Mouse (Mus musculus) forebrain, embryonic 11.5 days (tissue): Measurements from ENCODE around the gene Aph1b. TPM values are rescaled to one million over a fixed set of nuclear protein-coding genes. Genes with fewer than 3 reads are reported as not detected.

Source experiments
- ATAC-seq: fragments of 200-750 bp; cut with Nextera tagmentation; replicated peaks from 2 replicates; pipeline ENCODE4 v1.8.0; 2017; ENCODE audit warnings: moderate TSS enrichment; ENCODE audit not compliant: low FRiP score
- DNase-seq: peaks from one replicate; pipeline ENCODE4 v3.0.0-alpha.2; 2017; ENCODE audit warnings: low spot score
- H3K27ac ChIP-seq: fragments of 300-500 bp; sonication (generic); 2 replicates; pipeline ENCODE4 v1.5.1; 2014; ENCODE audit warnings: low read depth, low read length
- H3K27me3 ChIP-seq: fragments of 300-500 bp; sonication (generic); 2 replicates; pipeline ENCODE4 v1.6.1; 2014; ENCODE audit warnings: mild to moderate bottlenecking, low read length, mixed read lengths; ENCODE audit not compliant: control insufficient read depth, insufficient read depth
- H3K36me3 ChIP-seq: fragments of 300-500 bp; sonication (generic); 2 replicates; pipeline ENCODE4 v1.6.1; 2014; ENCODE audit warnings: mild to moderate bottlenecking, low read length, moderate library complexity, mixed read lengths; ENCODE audit not compliant: control insufficient read depth, insufficient read depth
- H3K4me1 ChIP-seq: fragments of 300-500 bp; sonication (generic); replicated peaks from 2 replicates; pipeline ENCODE4 v1.6.1; 2014; ENCODE audit warnings: low read length, mixed read lengths; ENCODE audit not compliant: control insufficient read depth, insufficient read depth
- H3K4me2 ChIP-seq: fragments of 300-500 bp; sonication (generic); 2 replicates; pipeline ENCODE4 v1.6.1; 2014; ENCODE audit warnings: low read depth, mild to moderate bottlenecking, low read length, moderate library complexity, mixed read lengths; ENCODE audit not compliant: severe bottlenecking
- H3K4me3 ChIP-seq: fragments of 300-500 bp; sonication (generic); 2 replicates; pipeline ENCODE4 v1.5.1; 2014; ENCODE audit warnings: low read depth, low read length
- H3K9ac ChIP-seq: fragments of 300-500 bp; sonication (generic); 2 replicates; pipeline ENCODE4 v1.6.1; 2014; ENCODE audit warnings: low read length
- H3K9me3 ChIP-seq: fragments of 300-500 bp; sonication (generic); 2 replicates; pipeline ENCODE4 v1.6.1; 2016; ENCODE audit warnings: low read length, mixed read lengths; ENCODE audit not compliant: control insufficient read depth
- WGBS: fragments of 180-500 bp; shearing (Covaris S2); extraction: QIAGEN DNeasy Blood & Tissue Kit; methylation state at CpG from one replicate; pipeline ENCODE4 v1.1.7; 2014; 5-methylcytosine and 5-hydroxymethylcytosine counted together
- polyA plus RNA-seq: library from polyadenylated mRNA; unstranded; fragments of >200 nt; fragmentation: Nextera tagmentation; extraction: Ambion mirVana; gene quantifications from 2 replicates; pipeline ENCODE4 v1.2.1, GENCODE M21; 2014

The Aph1b gene
- polyA plus RNA-seq, 1 experiment from 2014 or later: 17.6 TPM

DNA sequence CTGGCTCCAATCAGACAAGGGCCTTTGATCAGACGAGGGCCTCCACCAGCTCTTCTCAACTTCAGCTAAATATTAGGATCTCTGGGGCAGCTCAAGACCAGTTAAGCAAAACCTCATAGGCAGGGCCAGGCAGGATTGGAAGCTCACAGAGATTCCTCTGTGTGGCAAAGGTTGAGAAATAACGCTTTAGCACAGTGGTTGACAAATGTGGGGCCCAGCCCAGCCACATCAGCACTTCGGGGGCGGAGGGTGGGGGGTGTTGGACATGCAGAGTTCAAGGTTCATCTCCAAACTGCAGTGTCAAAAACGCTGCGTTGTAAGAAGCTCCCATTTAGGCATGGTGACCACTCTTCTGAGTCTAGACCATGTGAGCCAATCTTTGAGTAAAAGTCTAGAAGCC lies 60.7 kb downstream of the Aph1b start:
- no peak overlapping the region for H3K27ac ChIP-seq
- H3K36me3 ChIP-seq: no peaks in the 10 kb centered on the region
- H3K4me2 ChIP-seq: no peak overlapping the region
- no peaks in the 10 kb centered on the region for H3K9me3 ChIP-seq
- H3K4me3 ChIP-seq: no peak overlapping the region
- no peaks in the 10 kb centered on the region for H3K27me3 ChIP-seq
- 89% methylated on average over 6 of the region's 6 CpGs for WGBS
- H3K4me1 ChIP-seq: no peaks in the 10 kb centered on the region
- DNase-seq: no peak
- no peak for ATAC-seq
- no peak overlapping the region for H3K9ac ChIP-seq

DNA sequence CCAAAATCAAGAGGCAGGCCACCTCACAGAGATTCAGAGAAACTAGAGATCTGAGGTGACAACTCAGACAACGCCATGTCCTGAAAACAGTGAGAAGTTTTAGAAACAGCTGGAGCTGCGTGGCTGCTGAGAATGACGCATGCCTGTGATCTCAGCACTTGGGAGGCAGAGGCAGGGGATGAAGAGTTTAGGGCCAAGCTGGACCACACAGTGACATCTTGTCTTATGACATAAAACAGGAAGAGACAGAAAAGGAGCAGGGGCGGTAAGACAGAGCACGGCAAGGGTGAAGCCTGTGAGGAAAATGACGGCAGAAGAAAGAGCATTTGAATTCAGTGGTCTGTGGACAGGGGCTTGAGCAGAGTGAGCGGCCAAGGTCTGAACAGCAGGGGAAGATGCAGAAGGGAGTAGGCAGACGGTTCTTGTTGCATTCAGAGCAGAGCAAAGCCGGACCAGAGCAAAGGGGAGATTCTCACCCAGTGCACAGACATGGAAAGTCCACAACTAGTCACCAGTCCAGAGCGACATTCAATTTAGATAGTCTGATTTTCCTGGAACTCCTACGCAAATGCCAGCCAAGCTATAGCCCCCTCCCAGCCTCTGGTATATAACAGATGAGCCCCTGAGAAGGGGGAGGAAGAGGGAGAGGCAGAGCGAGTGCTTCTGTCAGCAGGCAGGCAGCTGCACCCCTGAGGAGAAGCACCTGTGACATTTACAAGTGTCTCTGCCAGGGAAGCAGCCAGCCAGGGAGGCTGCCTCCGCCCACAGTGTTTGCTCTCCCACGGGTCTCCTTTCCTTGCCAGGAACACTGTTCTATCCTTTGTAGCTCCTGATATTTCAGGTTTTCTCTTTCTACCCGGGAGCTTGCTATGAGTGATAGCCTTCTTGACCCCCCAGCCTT lies 62.2 kb downstream of the Aph1b start:
- no peak overlapping the region for H3K9ac ChIP-seq
- ATAC-seq (no peak), DNase-seq (no peak)
- no peaks in the 10 kb centered on the region for H3K4me1 ChIP-seq
- H3K27me3 ChIP-seq: no peaks in the 10 kb centered on the region
- no peaks in the 10 kb centered on the region for H3K36me3 ChIP-seq
- H3K4me3 ChIP-seq: no peak overlapping the region
- H3K27ac ChIP-seq: no peak overlapping the region
- no peaks in the 10 kb centered on the region for H3K9me3 ChIP-seq
- 61% methylated on average over 15 of the region's 15 CpGs for WGBS
- no peak overlapping the region for H3K4me2 ChIP-seq

DNA sequence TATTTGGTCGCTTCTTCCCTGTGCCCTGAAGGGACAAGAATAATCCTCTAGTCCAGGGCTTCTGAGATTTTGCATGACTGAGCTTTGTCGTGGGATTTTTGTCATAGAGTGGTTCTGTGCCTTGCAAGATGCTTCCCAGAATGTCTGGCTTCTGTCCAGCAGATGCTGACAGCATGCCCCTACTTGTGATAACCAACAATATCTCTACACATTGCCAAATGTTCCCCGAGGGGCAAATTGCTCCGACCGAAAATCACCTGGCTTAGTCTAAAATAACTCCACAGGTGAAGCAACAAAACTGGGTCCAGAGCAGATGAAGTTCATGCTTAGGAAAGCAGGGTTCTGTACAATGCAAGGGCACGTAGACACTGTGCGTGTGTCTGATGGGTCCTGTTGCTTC lies 64.0 kb downstream of the Aph1b start:
- no peaks in the 10 kb centered on the region for H3K27me3 ChIP-seq
- no peaks in the 10 kb centered on the region for H3K9me3 ChIP-seq
- H3K36me3 ChIP-seq: no peaks in the 10 kb centered on the region
- WGBS: 86% methylated on average over 7 of the region's 7 CpGs
- no peak overlapping the region for H3K27ac ChIP-seq
- no peak overlapping the region for H3K4me3 ChIP-seq
- no peak overlapping the region for H3K9ac ChIP-seq
- ATAC-seq: no peak
- no peak for DNase-seq
- no peaks in the 10 kb centered on the region for H3K4me1 ChIP-seq
- H3K4me2 ChIP-seq: no peak overlapping the region

DNA sequence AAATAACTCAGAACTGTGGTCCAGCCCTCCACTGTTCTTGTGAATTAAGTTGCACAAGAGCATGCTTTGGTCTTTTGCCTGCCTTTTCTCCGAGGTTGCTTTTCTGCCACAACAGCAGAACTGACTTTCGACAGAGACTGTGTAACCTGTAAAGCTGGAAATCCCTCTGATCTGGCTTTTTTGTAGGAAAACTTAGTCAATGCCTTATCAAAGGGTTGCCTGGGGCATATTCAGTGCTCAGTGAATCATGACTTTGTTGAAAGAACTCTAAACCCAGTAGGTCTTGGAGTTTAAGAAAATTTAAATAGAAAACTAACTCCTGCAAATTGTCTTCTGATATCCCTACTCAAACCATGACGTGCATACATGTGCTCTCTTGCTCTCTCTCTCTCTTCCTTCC lies 64.7 kb downstream of the Aph1b start:
- Histone ChIP-seq H3K4me1 (no peaks in the 10 kb centered on the region), H3K4me3 (no peak overlapping the region), H3K4me2 (no peak overlapping the region), H3K36me3 (no peaks in the 10 kb centered on the region), H3K27me3 (no peaks in the 10 kb centered on the region), H3K27ac (no peak overlapping the region), H3K9ac (no peak overlapping the region), H3K9me3 (no peaks in the 10 kb centered on the region)
- DNase-seq: no peak
- WGBS: 57% methylated on average over 3 of the region's 3 CpGs
- ATAC-seq: no peak

DNA sequence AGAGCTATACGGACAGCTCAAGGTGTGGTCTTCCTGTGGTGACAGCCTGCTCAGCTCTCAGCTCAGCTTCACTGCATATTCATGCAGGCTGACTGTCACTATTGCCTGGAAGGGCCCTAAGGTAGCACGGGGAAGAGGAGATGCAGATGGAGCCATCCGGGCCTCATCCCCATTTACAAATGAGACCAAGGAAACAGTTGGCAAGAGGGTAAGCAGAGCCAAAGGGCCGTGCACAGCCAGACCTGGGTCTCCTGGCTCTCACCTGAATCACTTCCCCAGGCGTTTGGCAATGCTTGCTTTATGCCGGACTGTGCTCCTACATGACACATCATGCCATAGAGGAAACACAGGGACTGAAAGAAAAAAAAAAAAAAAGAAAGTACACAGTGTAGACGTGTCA lies 68.0 kb downstream of the Aph1b start:
- Histone ChIP-seq H3K4me1 (no peaks in the 10 kb centered on the region), H3K9me3 (no peaks in the 10 kb centered on the region), H3K27me3 (no peaks in the 10 kb centered on the region), H3K4me3 (no peak overlapping the region), H3K36me3 (no peaks in the 10 kb centered on the region), H3K4me2 (no peak overlapping the region), H3K27ac (no peak overlapping the region), H3K9ac (no peak overlapping the region)
- 81% methylated on average over 7 of the region's 7 CpGs for WGBS
- DNase-seq (no peak), ATAC-seq (no peak)

DNA sequence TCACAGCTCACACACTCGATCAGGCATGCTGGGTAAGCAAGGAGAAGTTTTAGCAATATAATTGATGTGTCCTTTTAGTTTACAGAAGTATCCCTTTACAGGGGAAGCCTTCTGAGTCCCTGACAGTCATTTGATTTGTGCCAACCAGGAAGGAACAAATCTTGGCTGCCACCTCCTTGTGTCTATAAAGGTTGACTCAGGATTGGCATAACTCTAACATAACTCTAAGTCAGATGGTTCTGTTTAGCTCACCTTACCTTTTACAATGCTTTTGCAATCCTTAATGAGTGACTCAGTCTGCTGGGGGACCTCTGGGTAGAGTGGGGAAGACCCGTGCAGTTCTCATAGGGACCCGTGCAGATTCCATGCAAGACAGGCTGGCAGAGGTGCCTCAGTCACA lies 69.7 kb downstream of the Aph1b start:
- ATAC-seq (no peak), DNase-seq (no peak)
- no peaks in the 10 kb centered on the region for H3K4me1 ChIP-seq
- no peaks in the 10 kb centered on the region for H3K27me3 ChIP-seq
- no peak overlapping the region for H3K4me2 ChIP-seq
- WGBS: 82% methylated on average over 3 of the region's 3 CpGs
- H3K9me3 ChIP-seq: no peaks in the 10 kb centered on the region
- H3K9ac ChIP-seq: no peak overlapping the region
- H3K4me3 ChIP-seq: no peak overlapping the region
- H3K27ac ChIP-seq: no peak overlapping the region
- no peaks in the 10 kb centered on the region for H3K36me3 ChIP-seq

Other genes with a start within 250 kb of the Aph1b start
- 92.4 and 99.8 TPM in 2 replicates for gene Usp3, start 202.3 kb downstream of the Aph1b start, polyA plus RNA-seq
- gene Car12, start 81.8 kb downstream of the Aph1b start, polyA plus RNA-seq: 0.71 and 1.1 TPM in 2 replicates
- gene Gm10647, start 1.5 kb upstream of the Aph1b start, polyA plus RNA-seq: 0.21 and 0.25 TPM in 2 replicates
- 2.2 and 3.2 TPM in 2 replicates for gene Aph1c, start 39.2 kb upstream of the Aph1b start, polyA plus RNA-seq
- 44.1 and 51.7 TPM in 2 replicates for gene Rab8b, start 124.2 kb upstream of the Aph1b start, polyA plus RNA-seq
- 624 and 676 TPM in 2 replicates for gene Rps27l, start 150.6 kb upstream of the Aph1b start, polyA plus RNA-seq
- gene Lactb, start 180.0 kb upstream of the Aph1b start, polyA plus RNA-seq: 9.1 and 11.1 TPM in 2 replicates